Mouse (Mus musculus): Measurements from ENCODE around the gene Slc30a6. TPM values are rescaled to one million over a fixed set of nuclear protein-coding genes. Genes with fewer than 3 reads are reported as not detected.

Slc30a6 gene
- polyA plus RNA-seq, 1 experiment from 2014 or later: 24.5 TPM

Other genes with a start within 250 kb of the Slc30a6 start
- 62.5 and 71.5 TPM in 2 replicates for gene Memo1, start 100.1 kb upstream of the Slc30a6 start, polyA plus RNA-seq (2015; fragmentation: Nextera tagmentation; extraction: Ambion mirVana)
- 177 and 206 TPM in 2 replicates for gene Dpy30, start 71.7 kb upstream of the Slc30a6 start, polyA plus RNA-seq (2015; fragmentation: Nextera tagmentation; extraction: Ambion mirVana)
- 7.3 and 8.5 TPM in 2 replicates for gene Spast, start 56.6 kb upstream of the Slc30a6 start, polyA plus RNA-seq (2015; fragmentation: Nextera tagmentation; extraction: Ambion mirVana)
- 0.15 and 0.23 TPM in 2 replicates for gene Nlrc4, start 63.5 kb downstream of the Slc30a6 start, polyA plus RNA-seq (2015; fragmentation: Nextera tagmentation; extraction: Ambion mirVana)
- 48.7 and 50.9 TPM in 2 replicates for gene Yipf4, start 93.9 kb downstream of the Slc30a6 start, polyA plus RNA-seq (2015; fragmentation: Nextera tagmentation; extraction: Ambion mirVana)
- gene Birc6, start 132.7 kb downstream of the Slc30a6 start, polyA plus RNA-seq (2015; fragmentation: Nextera tagmentation; extraction: Ambion mirVana): 51.9 and 58.8 TPM in 2 replicates